Mouse (Mus musculus) midbrain, embryonic 14.5 days (tissue): ENCODE results near the gene Zfr. TPM values are rescaled to one million over a fixed set of nuclear protein-coding genes. Genes with fewer than 3 reads are reported as not detected.
A peak's percentile ranks its signal among the peaks of the same experiment; 100 is the strongest.
"Not testable (repeated sequence)": the region's sequence is repeated elsewhere in the genome, so short reads cannot be mapped to it uniquely, and the experiment has no call there.

ENCODE experiments used
- ATAC-seq: fragments of 200-750 bp; cut with Nextera tagmentation; 2 replicates; pipeline ENCODE4 v1.8.0; 2017; ENCODE audit warnings: moderate number of reproducible peaks, moderate library complexity; ENCODE audit not compliant: low FRiP score, low TSS enrichment
- DNase-seq: peaks from one replicate; pipeline ENCODE4 v3.0.0-alpha.2; 2015
- H3K27ac ChIP-seq: fragments of 300-500 bp; sonication (generic); replicated peaks from 2 replicates; pipeline ENCODE4 v1.5.1; 2014; ENCODE audit warnings: mild to moderate bottlenecking, low read depth, low read length, moderate library complexity
- H3K27me3 ChIP-seq: fragments of 300-500 bp; sonication (generic); 2 replicates; pipeline ENCODE4 v1.6.1; 2014; ENCODE audit warnings: low read length, control low read depth, mixed read lengths; ENCODE audit not compliant: control insufficient read depth, insufficient read depth
- H3K36me3 ChIP-seq: fragments of 300-500 bp; sonication (generic); 2 replicates; pipeline ENCODE4 v1.6.1; 2014; ENCODE audit warnings: low read length, control low read depth; ENCODE audit not compliant: control insufficient read depth, insufficient read depth
- H3K4me1 ChIP-seq: fragments of 300-500 bp; sonication (generic); 2 replicates; pipeline ENCODE4 v1.6.1; 2014; ENCODE audit warnings: mild to moderate bottlenecking, antibody characterized with exemption, low read length, control low read depth; ENCODE audit not compliant: control insufficient read depth, insufficient read depth
- H3K4me2 ChIP-seq: fragments of 300-500 bp; sonication (generic); 2 replicates; pipeline ENCODE4 v1.6.1; 2014; ENCODE audit warnings: mild to moderate bottlenecking, low read length, moderate library complexity
- H3K4me3 ChIP-seq: fragments of 300-500 bp; sonication (generic); replicated peaks from 2 replicates; pipeline ENCODE4 v1.5.1; 2014; ENCODE audit warnings: low read depth, low read length
- H3K9ac ChIP-seq: fragments of 300-500 bp; sonication (generic); replicated peaks from 2 replicates; pipeline ENCODE4 v1.6.1; 2014; ENCODE audit warnings: mild to moderate bottlenecking, low read length, moderate library complexity
- H3K9me3 ChIP-seq: fragments of 300-500 bp; sonication (generic); 2 replicates; pipeline ENCODE4 v1.6.1; 2016; ENCODE audit warnings: low read length, control low read depth, mixed read lengths; ENCODE audit not compliant: control insufficient read depth
- WGBS: fragments of 180-500 bp; shearing (Covaris S2); extraction: QIAGEN DNeasy Blood & Tissue Kit; methylation state at CpG from one replicate; pipeline ENCODE4 v1.1.7; 2014; 5-methylcytosine and 5-hydroxymethylcytosine counted together
- polyA plus RNA-seq: library from polyadenylated mRNA; unstranded; fragments of >200 nt; fragmentation: Nextera tagmentation; extraction: Ambion mirVana; gene quantifications from 2 replicates; pipeline ENCODE4 v1.2.1, GENCODE M21; 2014

Zfr gene
- polyA plus RNA-seq, 1 experiment from 2014 or later, result 222 TPM

GRCm38 (mm10) chr15:12136371-12136770 lies 18.7 kb downstream of the Zfr start:
- H3K4me2 ChIP-seq, result no peak overlapping the region
- 86% methylated on average over 6 of the region's 6 CpGs for WGBS
- no peak for DNase-seq
- H3K4me3 ChIP-seq, result no peak overlapping the region
- H3K27ac ChIP-seq, result no peak overlapping the region
- H3K27me3 ChIP-seq, result no peaks in the 10 kb centered on the region
- no peaks in the 10 kb centered on the region for H3K4me1 ChIP-seq
- H3K9me3 ChIP-seq, result no peaks in the 10 kb centered on the region
- H3K9ac ChIP-seq, result no peak overlapping the region
- ATAC-seq, result no peak
- peaks cover 21% of the 10 kb centered on the region for H3K36me3 ChIP-seq

DNA sequence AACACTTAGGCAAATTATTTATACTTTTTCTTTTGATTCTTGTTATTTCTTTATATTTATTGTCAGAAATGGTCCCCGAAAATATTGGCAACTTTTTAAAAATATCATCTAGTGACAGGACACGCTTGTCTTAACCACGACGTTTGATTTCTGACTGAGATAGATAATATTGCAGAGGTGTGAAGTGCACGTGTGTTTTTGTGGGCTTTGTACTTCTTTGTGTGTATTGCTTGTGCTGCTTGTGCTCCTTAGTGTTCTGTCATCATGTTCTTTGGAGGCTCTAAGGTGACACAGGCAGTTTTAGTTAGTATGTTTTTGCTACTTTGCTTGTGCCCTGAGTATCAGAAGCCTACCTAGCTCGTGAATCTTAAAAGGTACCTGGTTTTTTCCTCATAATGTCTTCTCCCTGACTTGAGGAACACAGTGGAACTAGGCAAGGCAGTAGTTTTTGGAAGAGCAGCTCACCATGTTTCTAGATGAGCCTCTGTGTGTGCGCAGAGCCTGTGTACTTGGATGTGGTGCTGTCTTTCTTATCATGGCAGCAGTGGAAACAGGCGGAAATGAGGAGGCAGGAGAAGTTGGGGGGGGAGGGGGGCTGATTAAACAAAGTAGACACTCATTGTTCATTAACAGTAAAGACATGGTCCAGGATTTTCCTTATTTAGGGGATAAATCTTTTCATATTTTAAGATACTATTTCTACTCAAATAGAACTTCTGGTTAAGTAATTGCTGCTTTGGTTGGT lies 23.5 kb downstream of the Zfr start:
- WGBS, result 93% methylated on average over 8 of the region's 8 CpGs
- H3K9me3 ChIP-seq, result no peaks in the 10 kb centered on the region
- H3K9ac ChIP-seq, result no peak overlapping the region
- no peak overlapping the region for H3K27ac ChIP-seq
- no peaks in the 10 kb centered on the region for H3K27me3 ChIP-seq
- peaks cover 35% of the 10 kb centered on the region for H3K36me3 ChIP-seq
- H3K4me1 ChIP-seq, result no peaks in the 10 kb centered on the region
- H3K4me2 ChIP-seq, result no peak overlapping the region
- no peak for DNase-seq
- no peak overlapping the region for H3K4me3 ChIP-seq
- no peak for ATAC-seq

GRCm38 (mm10) chr15:12147423-12147822 lies 29.8 kb downstream of the Zfr start:
- H3K4me2 ChIP-seq, result no peak overlapping the region
- WGBS, result 69% methylated on average over 2 of the region's 2 CpGs
- DNase-seq (no peak), ATAC-seq (no peak)
- H3K4me1 ChIP-seq, result no peaks in the 10 kb centered on the region
- H3K36me3 ChIP-seq, result peaks cover 60% of the 10 kb centered on the region
- no peaks in the 10 kb centered on the region for H3K9me3 ChIP-seq
- no peak overlapping the region for H3K27ac ChIP-seq
- H3K9ac ChIP-seq, result no peak overlapping the region
- no peak overlapping the region for H3K4me3 ChIP-seq
- no peaks in the 10 kb centered on the region for H3K27me3 ChIP-seq

GRCm38 (mm10) chr15:12149501-12149900 lies 31.9 kb downstream of the Zfr start:
- no peak for ATAC-seq
- H3K27me3 ChIP-seq, result no peaks in the 10 kb centered on the region
- H3K4me3 ChIP-seq, result no peak overlapping the region
- H3K36me3 ChIP-seq, result peaks cover 68% of the 10 kb centered on the region
- H3K4me2 ChIP-seq, result no peak overlapping the region
- H3K9ac ChIP-seq, result no peak overlapping the region
- H3K27ac ChIP-seq, result no peak overlapping the region
- 95% methylated on average over 6 of the region's 6 CpGs for WGBS
- no peak for DNase-seq
- H3K4me1 ChIP-seq, result no peaks in the 10 kb centered on the region
- H3K9me3 ChIP-seq, result no peaks in the 10 kb centered on the region

DNA sequence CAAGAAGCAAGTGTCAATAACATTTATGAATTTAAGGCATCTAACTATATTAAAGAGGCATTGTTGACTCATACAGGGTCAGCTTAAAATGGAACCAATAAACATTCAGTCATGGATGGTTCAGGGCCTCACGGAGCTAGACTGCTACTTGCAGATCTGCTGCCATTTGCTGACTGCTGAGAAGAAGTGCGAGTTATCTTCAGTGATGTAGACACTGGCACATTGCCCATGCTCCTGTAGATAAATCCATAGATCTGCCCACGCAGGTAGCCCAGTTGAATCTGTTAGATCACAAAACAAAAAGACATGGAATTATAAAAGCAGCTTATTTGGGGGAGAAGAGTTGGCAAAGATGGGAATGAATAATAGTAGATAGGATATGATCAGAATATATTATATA lies 36.1 kb downstream of the Zfr start:
- DNase-seq (no peak), ATAC-seq (no peak)
- no peaks in the 10 kb centered on the region for H3K9me3 ChIP-seq
- H3K27ac ChIP-seq, result no peak overlapping the region
- H3K27me3 ChIP-seq, result no peaks in the 10 kb centered on the region
- no peak overlapping the region for H3K4me3 ChIP-seq
- peaks cover 82% of the 10 kb centered on the region for H3K36me3 ChIP-seq
- H3K4me1 ChIP-seq, result no peaks in the 10 kb centered on the region
- H3K4me2 ChIP-seq, result no peak overlapping the region
- H3K9ac ChIP-seq, result no peak overlapping the region
- WGBS, result 93% methylated on average over 3 of the region's 3 CpGs

- DNase-seq (peak; percentile 23), ATAC-seq (no peak)
- WGBS, result 54% methylated on average over 5 of the region's 5 CpGs
- Histone ChIP-seq H3K9me3 (no peaks in the 10 kb centered on the region), H3K9ac (no peak overlapping the region), H3K27me3 (no peaks in the 10 kb centered on the region), H3K4me1 (no peaks in the 10 kb centered on the region), H3K4me2 (no peak overlapping the region), H3K27ac (no peak overlapping the region), H3K36me3 (peaks cover 64% of the 10 kb centered on the region), H3K4me3 (no peak overlapping the region)
Observed at GRCm38 (mm10) chr15:12178126-12178525, 60.5 kb downstream of the Zfr start.

DNA sequence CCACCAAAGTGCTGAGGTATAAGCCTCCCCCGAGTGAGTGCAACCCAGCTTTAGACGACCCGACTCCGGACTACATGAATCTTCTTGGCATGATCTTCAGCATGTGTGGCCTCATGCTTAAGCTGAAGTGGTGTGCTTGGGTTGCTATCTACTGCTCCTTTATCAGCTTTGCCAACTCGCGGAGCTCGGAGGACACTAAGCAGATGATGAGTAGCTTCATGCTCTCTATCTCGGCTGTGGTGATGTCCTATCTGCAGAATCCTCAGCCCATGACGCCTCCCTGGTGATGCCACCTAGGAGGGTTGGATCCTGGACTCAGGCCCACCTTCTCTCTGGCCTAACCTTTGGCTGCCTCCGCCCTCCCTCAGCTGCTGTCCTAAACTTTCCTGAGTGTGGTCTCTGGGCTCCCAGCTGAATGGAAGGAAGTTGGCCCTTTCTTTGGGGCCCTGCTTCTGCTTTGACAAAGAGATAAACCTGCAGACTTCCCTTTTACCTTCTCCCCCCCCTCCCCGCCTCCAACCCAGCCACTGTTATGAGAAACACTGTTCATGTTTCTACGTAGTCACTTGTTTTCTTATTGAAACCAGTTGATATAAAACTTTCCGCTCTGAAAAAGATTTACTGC lies 63.7 kb downstream of the Zfr start:
- not testable (repeated sequence) for H3K27me3 ChIP-seq, H3K4me2 ChIP-seq, H3K27ac ChIP-seq, H3K4me3 ChIP-seq, H3K4me1 ChIP-seq, DNase-seq, H3K9me3 ChIP-seq, ATAC-seq, H3K9ac ChIP-seq
- H3K36me3 ChIP-seq, result peaks cover 60% of the 10 kb centered on the region
- WGBS, result 99% methylated on average over 13 of the region's 13 CpGs

GRCm38 (mm10) chr15:12193880-12194816 lies 76.5 kb downstream of the Zfr start:
- WGBS, result 73% methylated on average over 25 of the region's 25 CpGs
- no peaks in the 10 kb centered on the region for H3K4me1 ChIP-seq

More at GRCm38 (mm10) chr15:12193880-12194816, 76.5 kb downstream of the Zfr start:
- H3K36me3 ChIP-seq, result peaks cover 17% of the 10 kb centered on the region
- H3K4me2 ChIP-seq, result no peak overlapping the region
- no peak overlapping the region for H3K4me3 ChIP-seq
- H3K9me3 ChIP-seq, result no peaks in the 10 kb centered on the region
- H3K27ac ChIP-seq, result no peak overlapping the region
- DNase-seq (no peak), ATAC-seq (no peak)
- no peak overlapping the region for H3K9ac ChIP-seq
- H3K27me3 ChIP-seq, result no peaks in the 10 kb centered on the region
